Mouse (Mus musculus): ENCODE data around the gene Tifa. TPM values are rescaled to one million over a fixed set of nuclear protein-coding genes. Genes with fewer than 3 reads are reported as not detected.

Tifa gene
- 3.9 and 5.3 TPM in 2 replicates for polyA plus RNA-seq (2014; fragmentation: Nextera tagmentation; extraction: Ambion mirVana)

- Histone ChIP-seq H3K4me1 (replicated peaks; ENCODE audit: control insufficient read depth, insufficient read depth, low read length) (peaks cover 8% of the 10 kb centered on the region), H3K9ac (peak within 1 kb of the TSS; percentile 59), H3K4me2 (replicated peaks) (peak within 1 kb of the TSS; percentile 97), H3K36me3 (replicated peaks; ENCODE audit: control insufficient read depth, insufficient read depth) (no peaks in the 10 kb centered on the region), H3K4me3 (replicated peaks; ENCODE audit: low read length) (peak within 1 kb of the TSS; percentile 51), H3K27me3 (ENCODE audit: control insufficient read depth, insufficient read depth, low read length) (peaks cover 42% of the 10 kb centered on the region), H3K27ac (no peak within 1 kb of the TSS; the same call in 1 of the 2 replicates), H3K9me3 (ENCODE audit: control insufficient read depth, low read length) (no peaks in the 10 kb centered on the region)
- WGBS: 2% methylated on average over 42 of the region's 44 CpGs
- no peak for DNase-seq (ENCODE audit: low spot score)
- ATAC-seq (ENCODE audit: low FRiP score): peak; percentile 56
These were observed at the start of gene Tifa for GRCm38 (mm10) chr3:127789500-127790191. Gene Tifa, plus strand, starts transcription at chr3:127789805.

GRCm38 (mm10) chr3:127741473-127741872 is 48.1 kb upstream of the Tifa start:
- H3K4me1 ChIP-seq (replicated peaks; ENCODE audit: control insufficient read depth, insufficient read depth, low read length): peaks cover 8% of the 10 kb centered on the region; the same call in 1 of the 2 replicates
- DNase-seq (ENCODE audit: low spot score): no peak
- no peak overlapping the region for H3K4me2 ChIP-seq (replicated peaks)
- no peak overlapping the region for H3K9ac ChIP-seq
- no peak overlapping the region for H3K4me3 ChIP-seq (replicated peaks; ENCODE audit: low read length)
- ATAC-seq (ENCODE audit: low FRiP score): no peak
- no peaks in the 10 kb centered on the region for H3K36me3 ChIP-seq (replicated peaks; ENCODE audit: control insufficient read depth, insufficient read depth)
- 95% methylated on average over 3 of the region's 3 CpGs for WGBS
- H3K9me3 ChIP-seq (ENCODE audit: control insufficient read depth, low read length): 0 out of 2 replicates have a peak, but pooled peaks cover 4% of the 10 kb centered on the region
- no peak overlapping the region for H3K27ac ChIP-seq
- H3K27me3 ChIP-seq (ENCODE audit: control insufficient read depth, insufficient read depth, low read length): 0 out of 2 replicates have a peak, but pooled peaks cover 4% of the 10 kb centered on the region

- Histone ChIP-seq H3K9me3 (ENCODE audit: control insufficient read depth, low read length) (0 out of 2 replicates have a peak, but pooled peaks cover 4% of the 10 kb centered on the region), H3K4me1 (replicated peaks; ENCODE audit: control insufficient read depth, insufficient read depth, low read length) (peaks cover 12% of the 10 kb centered on the region; the same call in 1 of the 2 replicates), H3K27me3 (ENCODE audit: control insufficient read depth, insufficient read depth, low read length) (0 out of 2 replicates have a peak, but pooled peaks cover 12% of the 10 kb centered on the region), H3K4me3 (replicated peaks; ENCODE audit: low read length) (no peak overlapping the region), H3K9ac (no peak overlapping the region), H3K36me3 (replicated peaks; ENCODE audit: control insufficient read depth, insufficient read depth) (no peaks in the 10 kb centered on the region), H3K27ac (no peak overlapping the region), H3K4me2 (replicated peaks) (no peak overlapping the region)
- 68% methylated on average over 14 of the region's 14 CpGs for WGBS
- ATAC-seq (ENCODE audit: low FRiP score): no peak
- DNase-seq (ENCODE audit: low spot score): no peak
These were observed 45.8 kb upstream of the Tifa start for GRCm38 (mm10) chr3:127743614-127744365.

- ATAC-seq (ENCODE audit: low FRiP score) (no peak), DNase-seq (ENCODE audit: low spot score) (peak; percentile 39)
- H3K36me3 ChIP-seq (replicated peaks; ENCODE audit: control insufficient read depth, insufficient read depth): no peaks in the 10 kb centered on the region
- H3K27me3 ChIP-seq (ENCODE audit: control insufficient read depth, insufficient read depth, low read length): 0 out of 2 replicates have a peak, but pooled peaks cover 15% of the 10 kb centered on the region
- no peak overlapping the region for H3K9ac ChIP-seq
- 0 out of 2 replicates have a peak, but pooled peaks cover 4% of the 10 kb centered on the region for H3K9me3 ChIP-seq (ENCODE audit: control insufficient read depth, low read length)
- no peak overlapping the region for H3K4me3 ChIP-seq (replicated peaks; ENCODE audit: low read length)
- H3K27ac ChIP-seq: no peak overlapping the region
- no peak overlapping the region for H3K4me2 ChIP-seq (replicated peaks)
- WGBS: 27% methylated on average over 6 of the region's 6 CpGs
- peaks cover 23% of the 10 kb centered on the region for H3K4me1 ChIP-seq (replicated peaks; ENCODE audit: control insufficient read depth, insufficient read depth, low read length)
These were observed 44.1 kb upstream of the Tifa start for GRCm38 (mm10) chr3:127745504-127745903.

GRCm38 (mm10) chr3:127745911-127746640 is 43.5 kb upstream of the Tifa start:
- Histone ChIP-seq H3K9me3 (ENCODE audit: control insufficient read depth, low read length) (0 out of 2 replicates have a peak, but pooled peaks cover 4% of the 10 kb centered on the region), H3K4me3 (replicated peaks; ENCODE audit: low read length) (no peak overlapping the region), H3K27ac (no peak overlapping the region), H3K9ac (no peak overlapping the region), H3K4me1 (replicated peaks; ENCODE audit: control insufficient read depth, insufficient read depth, low read length) (peaks cover 23% of the 10 kb centered on the region), H3K4me2 (replicated peaks) (no peak overlapping the region), H3K36me3 (replicated peaks; ENCODE audit: control insufficient read depth, insufficient read depth) (no peaks in the 10 kb centered on the region), H3K27me3 (ENCODE audit: control insufficient read depth, insufficient read depth, low read length) (0 out of 2 replicates have a peak, but pooled peaks cover 15% of the 10 kb centered on the region)
- ATAC-seq (ENCODE audit: low FRiP score) (peak; percentile 52; the same call in 1 of the 2 replicates), DNase-seq (ENCODE audit: low spot score) (no peak)
- WGBS: 9% methylated on average over 16 of the region's 16 CpGs

- Histone ChIP-seq H3K9ac (no peak overlapping the region), H3K4me1 (replicated peaks; ENCODE audit: control insufficient read depth, insufficient read depth, low read length) (peaks cover 23% of the 10 kb centered on the region), H3K27ac (no peak overlapping the region), H3K27me3 (ENCODE audit: control insufficient read depth, insufficient read depth, low read length) (peaks cover 28% of the 10 kb centered on the region; the same call in 1 of the 2 replicates), H3K36me3 (replicated peaks; ENCODE audit: control insufficient read depth, insufficient read depth) (no peaks in the 10 kb centered on the region), H3K9me3 (ENCODE audit: control insufficient read depth, low read length) (no peaks in the 10 kb centered on the region), H3K4me3 (replicated peaks; ENCODE audit: low read length) (no peak overlapping the region), H3K4me2 (replicated peaks) (peak overlapping the region; percentile 49)
- DNase-seq (ENCODE audit: low spot score) (no peak), ATAC-seq (ENCODE audit: low FRiP score) (no peak)
- WGBS: 43% methylated on average over 4 of the region's 4 CpGs
These were observed 41.0 kb upstream of the Tifa start for GRCm38 (mm10) chr3:127748644-127749043.

- Histone ChIP-seq H3K9ac (peak overlapping the region; percentile 3; the same call in 1 of the 2 replicates), H3K4me3 (replicated peaks; ENCODE audit: low read length) (peak overlapping the region; percentile 9), H3K9me3 (ENCODE audit: control insufficient read depth, low read length) (no peaks in the 10 kb centered on the region), H3K27ac (no peak overlapping the region), H3K4me1 (replicated peaks; ENCODE audit: control insufficient read depth, insufficient read depth, low read length) (peaks cover 23% of the 10 kb centered on the region), H3K36me3 (replicated peaks; ENCODE audit: control insufficient read depth, insufficient read depth) (no peaks in the 10 kb centered on the region), H3K27me3 (ENCODE audit: control insufficient read depth, insufficient read depth, low read length) (peaks cover 33% of the 10 kb centered on the region; the same call in 1 of the 2 replicates), H3K4me2 (replicated peaks) (peak overlapping the region; percentile 49)
- peak; percentile 44 for DNase-seq (ENCODE audit: low spot score)
- peak; percentile 72 for ATAC-seq (ENCODE audit: low FRiP score)
- 3% methylated on average over 9 of the region's 9 CpGs for WGBS
These were observed 40.3 kb upstream of the Tifa start for GRCm38 (mm10) chr3:127749266-127749665.

- Histone ChIP-seq H3K9me3 (ENCODE audit: control insufficient read depth, low read length) (no peaks in the 10 kb centered on the region), H3K4me3 (replicated peaks; ENCODE audit: low read length) (no peak overlapping the region), H3K4me1 (replicated peaks; ENCODE audit: control insufficient read depth, insufficient read depth, low read length) (peaks cover 23% of the 10 kb centered on the region), H3K36me3 (replicated peaks; ENCODE audit: control insufficient read depth, insufficient read depth) (no peaks in the 10 kb centered on the region), H3K9ac (no peak overlapping the region), H3K27me3 (ENCODE audit: control insufficient read depth, insufficient read depth, low read length) (peaks cover 37% of the 10 kb centered on the region; the same call in 1 of the 2 replicates), H3K27ac (no peak overlapping the region), H3K4me2 (replicated peaks) (peak overlapping the region; percentile 49)
- peak; percentile 74 for ATAC-seq (ENCODE audit: low FRiP score)
- DNase-seq (ENCODE audit: low spot score): peak; percentile 42
- WGBS: 9% methylated on average over 12 of the region's 12 CpGs
These were observed 39.5 kb upstream of the Tifa start for GRCm38 (mm10) chr3:127749981-127750562.

Data from hindbrain, embryonic 14.5 days (tissue).